Mouse (Mus musculus) heart, embryonic 13.5 days (tissue): ENCODE results near the gene Mrpl1. TPM values are rescaled to one million over a fixed set of nuclear protein-coding genes. Genes with fewer than 3 reads are reported as not detected.

Experiments
- polyA plus RNA-seq: library from polyadenylated mRNA; unstranded; fragments of >200 nt; fragmentation: Nextera tagmentation; extraction: Ambion mirVana; gene quantifications from 2 replicates; pipeline ENCODE4 v1.2.1, GENCODE M21; 2015

Mrpl1 gene
- polyA plus RNA-seq, 1 experiment from 2014 or later, result 18.7 TPM

Other genes starting within 250 kb of the Mrpl1 start
- 11.5 and 13.3 TPM in 2 replicates for gene Cnot6l, start 45.3 kb upstream of the Mrpl1 start, polyA plus RNA-seq
- 17.8 and 18.3 TPM in 2 replicates for gene Fras1, start 164.5 kb downstream of the Mrpl1 start, polyA plus RNA-seq